Mouse (Mus musculus) megakaryocyte, embryonic 14.5 days (primary cell): ENCODE data around the gene Ercc1.

Source experiments
- FLI1 ChIP-seq: IDR thresholded peaks from 2 replicates; pipeline ENCODE4 v1.6.1; 2012; ENCODE audit warnings: low read length, inconsistent platforms, mixed read lengths
- GATA1 ChIP-seq: IDR thresholded peaks from 3 replicates; pipeline ENCODE4 v1.6.1; 2012; ENCODE audit warnings: mixed read lengths, low read length, inconsistent platforms, borderline replicate concordance

GRCm38 (mm10) chr7:19316451-19317161 lies 28.0 kb upstream of the Ercc1 start:
- TF ChIP-seq GATA1 (no peak), FLI1 (no peak)
